Mouse (Mus musculus) frontal cortex, postnatal 36 days (tissue): ENCODE results near the gene Pax4.

Experiments used
- DNase-seq, 2 experiments: peaks; one replicate each; pipeline ENCODE4 v3.0.0; 2022; ENCODE audit warnings: low spot score in 2 of 2

Gene Pax4

GRCm38 (mm10) chr6:28396853-28397457 is 52.2 kb downstream of the Pax4 start:
- DNase-seq: peak in 1 of 2 experiments; percentile 19

DNA sequence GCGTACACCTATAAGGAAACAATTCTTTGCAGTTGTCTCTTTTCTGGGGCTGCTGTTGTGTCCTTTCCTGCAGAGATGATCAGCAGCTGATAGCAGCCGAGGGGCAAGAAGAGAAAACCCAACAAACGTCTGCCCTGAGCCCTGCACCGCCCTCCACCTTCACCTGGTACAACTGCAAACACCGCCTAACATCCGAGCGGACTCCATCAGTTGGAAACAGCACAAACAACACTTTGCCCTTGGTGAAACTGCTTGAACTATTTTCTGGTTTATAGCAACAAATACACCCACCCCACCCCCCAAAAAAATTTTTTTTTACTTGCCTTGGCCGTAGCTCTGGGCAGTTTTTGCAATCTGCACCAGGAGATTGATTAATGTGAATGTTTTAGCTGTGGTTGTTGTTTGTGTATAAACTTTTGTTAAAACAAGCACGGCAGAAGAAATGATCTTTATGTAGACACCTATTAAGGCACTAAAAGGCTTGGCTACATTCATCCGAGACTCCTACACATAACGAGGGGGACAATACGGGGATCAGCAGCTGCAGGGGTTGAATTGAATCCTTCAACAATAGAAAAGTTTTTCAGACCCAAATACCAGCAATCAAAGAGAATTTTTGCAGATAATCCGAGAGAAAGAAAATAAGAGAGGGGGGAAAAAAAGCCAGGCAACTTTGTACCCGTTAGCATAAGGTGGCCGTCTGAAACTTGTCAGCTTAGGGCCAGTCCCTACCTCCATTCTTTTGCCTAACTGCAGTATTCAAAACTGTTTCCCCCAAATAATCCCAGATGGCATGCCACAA is 52.9 kb downstream of the Pax4 start:
- no peak for DNase-seq
